Mouse (Mus musculus): ENCODE measurements around the gene Cadm2. TPM values are rescaled to one million over a fixed set of nuclear protein-coding genes. Genes with fewer than 3 reads are reported as not detected.

Cadm2 gene
- polyA plus RNA-seq, 1 experiment from 2014 or later = not detected

GRCm38 (mm10) chr16:66919889-66920402, 700.8 kb downstream of the Cadm2 start:
- H3K4me2 ChIP-seq (ENCODE audit: low read depth, low read length) = no peak overlapping the region
- 78% methylated on average over 12 of the region's 12 CpGs for WGBS (ENCODE audit: insufficient replicate concordance)
- no peak overlapping the region for H3K9ac ChIP-seq (ENCODE audit: low read depth, low read length)
- no peaks in the 10 kb centered on the region for H3K9me3 ChIP-seq (replicated peaks; ENCODE audit: control insufficient read depth, low read length)
- no peak for ATAC-seq (ENCODE audit: low read depth)
- no peak overlapping the region for H3K4me3 ChIP-seq (ENCODE audit: low read depth, low read length)
- no peaks in the 10 kb centered on the region for H3K4me1 ChIP-seq (ENCODE audit: control insufficient read depth, low read depth, low read length)
- H3K27me3 ChIP-seq (ENCODE audit: control insufficient read depth, insufficient read depth, low read depth, low read length) = no peaks in the 10 kb centered on the region
- H3K36me3 ChIP-seq (ENCODE audit: control insufficient read depth, insufficient read depth) = no peaks in the 10 kb centered on the region
- no peak overlapping the region for H3K27ac ChIP-seq (ENCODE audit: low read length)

DNA sequence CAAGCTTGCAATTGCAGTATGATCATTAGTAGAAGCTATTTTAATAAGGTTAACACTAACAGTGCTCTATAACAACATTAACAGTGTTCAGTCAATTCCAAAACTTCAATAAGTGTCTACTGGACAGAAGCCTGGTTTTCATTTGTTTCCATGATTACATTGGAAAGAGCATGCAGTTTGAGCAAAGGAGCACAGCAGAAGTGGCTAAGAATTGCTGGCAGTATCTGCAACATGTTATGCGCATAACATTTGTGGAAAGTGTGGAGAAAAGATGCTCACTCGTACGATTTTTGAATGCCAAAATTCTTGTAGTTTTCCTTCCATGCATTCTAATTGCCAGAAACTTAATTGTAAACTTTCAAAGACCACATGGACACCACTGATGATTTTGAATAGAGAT, 718.9 kb downstream of the Cadm2 start:
- 71% methylated on average over 3 of the region's 3 CpGs for WGBS (ENCODE audit: insufficient replicate concordance)
- H3K4me2 ChIP-seq (ENCODE audit: low read depth, low read length) = no peak overlapping the region
- no peak overlapping the region for H3K4me3 ChIP-seq (ENCODE audit: low read depth, low read length)
- no peak for ATAC-seq (ENCODE audit: low read depth)
- H3K27ac ChIP-seq (ENCODE audit: low read length) = no peak overlapping the region
- no peak overlapping the region for H3K9ac ChIP-seq (ENCODE audit: low read depth, low read length)
- H3K36me3 ChIP-seq (ENCODE audit: control insufficient read depth, insufficient read depth) = no peaks in the 10 kb centered on the region
- no peaks in the 10 kb centered on the region for H3K4me1 ChIP-seq (ENCODE audit: control insufficient read depth, low read depth, low read length)
- H3K27me3 ChIP-seq (ENCODE audit: control insufficient read depth, insufficient read depth, low read depth, low read length) = no peaks in the 10 kb centered on the region
- H3K9me3 ChIP-seq (replicated peaks; ENCODE audit: control insufficient read depth, low read length) = no peaks in the 10 kb centered on the region

GRCm38 (mm10) chr16:66900664-66901063, 720.0 kb downstream of the Cadm2 start:
- 68% methylated on average over 4 of the region's 4 CpGs for WGBS (ENCODE audit: insufficient replicate concordance)
- Histone ChIP-seq H3K27ac (ENCODE audit: low read length) (no peak overlapping the region), H3K4me2 (ENCODE audit: low read depth, low read length) (no peak overlapping the region), H3K27me3 (ENCODE audit: control insufficient read depth, insufficient read depth, low read depth, low read length) (no peaks in the 10 kb centered on the region), H3K9ac (ENCODE audit: low read depth, low read length) (no peak overlapping the region), H3K36me3 (ENCODE audit: control insufficient read depth, insufficient read depth) (no peaks in the 10 kb centered on the region), H3K4me3 (ENCODE audit: low read depth, low read length) (no peak overlapping the region), H3K4me1 (ENCODE audit: control insufficient read depth, low read depth, low read length) (no peaks in the 10 kb centered on the region), H3K9me3 (replicated peaks; ENCODE audit: control insufficient read depth, low read length) (no peaks in the 10 kb centered on the region)
- no peak for ATAC-seq (ENCODE audit: low read depth)

- WGBS (ENCODE audit: insufficient replicate concordance) = 60% methylated on average over 6 of the region's 6 CpGs
- no peak overlapping the region for H3K4me3 ChIP-seq (ENCODE audit: low read depth, low read length)
Observed at GRCm38 (mm10) chr16:66892359-66892758, 728.3 kb downstream of the Cadm2 start.

GRCm38 (mm10) chr16:66891559-66892247, 729.0 kb downstream of the Cadm2 start:
- H3K4me1 ChIP-seq (ENCODE audit: control insufficient read depth, low read depth, low read length) = no peaks in the 10 kb centered on the region
- no peak overlapping the region for H3K4me3 ChIP-seq (ENCODE audit: low read depth, low read length)
- no peak for ATAC-seq (ENCODE audit: low read depth)
- no peak overlapping the region for H3K4me2 ChIP-seq (ENCODE audit: low read depth, low read length)
- H3K27me3 ChIP-seq (ENCODE audit: control insufficient read depth, insufficient read depth, low read depth, low read length) = no peaks in the 10 kb centered on the region
- H3K27ac ChIP-seq (ENCODE audit: low read length) = no peak overlapping the region
- no peak overlapping the region for H3K9ac ChIP-seq (ENCODE audit: low read depth, low read length)
- 41% methylated on average over 6 of the region's 6 CpGs for WGBS (ENCODE audit: insufficient replicate concordance)
- no peaks in the 10 kb centered on the region for H3K9me3 ChIP-seq (replicated peaks; ENCODE audit: control insufficient read depth, low read length)
- no peaks in the 10 kb centered on the region for H3K36me3 ChIP-seq (ENCODE audit: control insufficient read depth, insufficient read depth)

More at GRCm38 (mm10) chr16:66892359-66892758, 728.3 kb downstream of the Cadm2 start:
- Histone ChIP-seq H3K4me1 (ENCODE audit: control insufficient read depth, low read depth, low read length) (no peaks in the 10 kb centered on the region), H3K4me2 (ENCODE audit: low read depth, low read length) (no peak overlapping the region), H3K9me3 (replicated peaks; ENCODE audit: control insufficient read depth, low read length) (no peaks in the 10 kb centered on the region), H3K27me3 (ENCODE audit: control insufficient read depth, insufficient read depth, low read depth, low read length) (no peaks in the 10 kb centered on the region), H3K9ac (ENCODE audit: low read depth, low read length) (no peak overlapping the region), H3K36me3 (ENCODE audit: control insufficient read depth, insufficient read depth) (no peaks in the 10 kb centered on the region), H3K27ac (ENCODE audit: low read length) (no peak overlapping the region)
- no peak for ATAC-seq (ENCODE audit: low read depth)

GRCm38 (mm10) chr16:66889907-66890306, 730.8 kb downstream of the Cadm2 start:
- H3K36me3 ChIP-seq (ENCODE audit: control insufficient read depth, insufficient read depth) = no peaks in the 10 kb centered on the region
- 71% methylated on average over 8 of the region's 8 CpGs for WGBS (ENCODE audit: insufficient replicate concordance)
- H3K4me2 ChIP-seq (ENCODE audit: low read depth, low read length) = no peak overlapping the region

GRCm38 (mm10) chr16:66882597-66882996, 738.1 kb downstream of the Cadm2 start:
- WGBS (ENCODE audit: insufficient replicate concordance) = 34% methylated on average over 3 of the region's 3 CpGs
- Histone ChIP-seq H3K9me3 (replicated peaks; ENCODE audit: control insufficient read depth, low read length) (no peaks in the 10 kb centered on the region), H3K4me2 (ENCODE audit: low read depth, low read length) (no peak overlapping the region), H3K9ac (ENCODE audit: low read depth, low read length) (no peak overlapping the region), H3K27me3 (ENCODE audit: control insufficient read depth, insufficient read depth, low read depth, low read length) (no peaks in the 10 kb centered on the region), H3K4me1 (ENCODE audit: control insufficient read depth, low read depth, low read length) (no peaks in the 10 kb centered on the region), H3K27ac (ENCODE audit: low read length) (no peak overlapping the region), H3K4me3 (ENCODE audit: low read depth, low read length) (no peak overlapping the region), H3K36me3 (ENCODE audit: control insufficient read depth, insufficient read depth) (no peaks in the 10 kb centered on the region)
- no peak for ATAC-seq (ENCODE audit: low read depth)

More at GRCm38 (mm10) chr16:66889907-66890306, 730.8 kb downstream of the Cadm2 start:
- no peak overlapping the region for H3K9ac ChIP-seq (ENCODE audit: low read depth, low read length)
- H3K4me1 ChIP-seq (ENCODE audit: control insufficient read depth, low read depth, low read length) = no peaks in the 10 kb centered on the region
- H3K4me3 ChIP-seq (ENCODE audit: low read depth, low read length) = no peak overlapping the region
- no peaks in the 10 kb centered on the region for H3K27me3 ChIP-seq (ENCODE audit: control insufficient read depth, insufficient read depth, low read depth, low read length)
- no peak for ATAC-seq (ENCODE audit: low read depth)
- H3K9me3 ChIP-seq (replicated peaks; ENCODE audit: control insufficient read depth, low read length) = no peaks in the 10 kb centered on the region
- H3K27ac ChIP-seq (ENCODE audit: low read length) = no peak overlapping the region

DNA sequence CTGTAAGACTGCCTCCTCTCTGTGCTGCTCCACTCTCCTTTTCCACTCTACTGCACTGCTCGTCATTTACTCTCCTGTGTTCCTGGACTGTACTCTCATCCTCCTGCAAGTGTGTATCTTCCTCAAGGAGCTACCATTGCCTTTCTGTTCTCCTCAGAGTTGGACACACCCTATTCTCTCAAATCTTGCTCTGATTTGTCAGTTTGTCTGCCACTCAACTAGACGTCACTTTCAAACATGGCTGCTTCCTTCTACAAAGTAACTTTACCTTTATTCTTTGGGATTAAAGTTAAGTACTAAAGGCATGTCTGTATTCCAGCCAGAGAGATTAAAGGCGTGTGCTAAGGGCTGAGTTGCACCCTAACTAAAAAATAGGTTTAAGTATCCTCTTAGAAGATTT, 749.5 kb downstream of the Cadm2 start:
- H3K9ac ChIP-seq (ENCODE audit: low read depth, low read length) = no peak overlapping the region
- H3K27ac ChIP-seq (ENCODE audit: low read length) = no peak overlapping the region
- no peak overlapping the region for H3K4me2 ChIP-seq (ENCODE audit: low read depth, low read length)
- WGBS (ENCODE audit: insufficient replicate concordance) = 49% methylated on average over 3 of the region's 3 CpGs
- no peaks in the 10 kb centered on the region for H3K4me1 ChIP-seq (ENCODE audit: control insufficient read depth, low read depth, low read length)
- H3K9me3 ChIP-seq (replicated peaks; ENCODE audit: control insufficient read depth, low read length) = no peaks in the 10 kb centered on the region
- no peaks in the 10 kb centered on the region for H3K36me3 ChIP-seq (ENCODE audit: control insufficient read depth, insufficient read depth)
- no peak overlapping the region for H3K4me3 ChIP-seq (ENCODE audit: low read depth, low read length)
- no peaks in the 10 kb centered on the region for H3K27me3 ChIP-seq (ENCODE audit: control insufficient read depth, insufficient read depth, low read depth, low read length)
- no peak for ATAC-seq (ENCODE audit: low read depth)

- no peaks in the 10 kb centered on the region for H3K4me1 ChIP-seq (ENCODE audit: control insufficient read depth, low read depth, low read length)
- 67% methylated on average over 3 of the region's 3 CpGs for WGBS (ENCODE audit: insufficient replicate concordance)
- no peak for ATAC-seq (ENCODE audit: low read depth)
- no peaks in the 10 kb centered on the region for H3K36me3 ChIP-seq (ENCODE audit: control insufficient read depth, insufficient read depth)
- H3K4me3 ChIP-seq (ENCODE audit: low read depth, low read length) = no peak overlapping the region
- no peak overlapping the region for H3K27ac ChIP-seq (ENCODE audit: low read length)
- H3K27me3 ChIP-seq (ENCODE audit: control insufficient read depth, insufficient read depth, low read depth, low read length) = no peaks in the 10 kb centered on the region
- H3K4me2 ChIP-seq (ENCODE audit: low read depth, low read length) = no peak overlapping the region
- H3K9ac ChIP-seq (ENCODE audit: low read depth, low read length) = no peak overlapping the region
- H3K9me3 ChIP-seq (replicated peaks; ENCODE audit: control insufficient read depth, low read length) = no peaks in the 10 kb centered on the region
Observed at GRCm38 (mm10) chr16:66851047-66851446, 769.7 kb downstream of the Cadm2 start.
